Mouse (Mus musculus) liver, adult 10 weeks (tissue): ENCODE results near the gene Thumpd2. TPM values are rescaled to one million over a fixed set of nuclear protein-coding genes. Genes with fewer than 3 reads are reported as not detected.

Experiments used
- polyA plus RNA-seq: library from polyadenylated mRNA; stranded (reverse); fragments of 350-450 nt; fragmentation: Illumina TruSeq; extraction: RNeasy Lipid Tissue Mini Kit (QIAGEN cat#74804); gene quantifications from one replicate; pipeline ENCODE4 v1.2.3, GENCODE M21; 2014; ENCODE audit warnings: low read depth, low replicate concordance

The Thumpd2 gene
- polyA plus RNA-seq: 2.4 TPM

GRCm38 (mm10) chr17:81064979-81065311 is at the start of gene Thumpd2:
Gene Thumpd2 (minus strand): TSS chr17:81065082.

Other genes starting within 250 kb of the Thumpd2 start
- 0.24 TPM for gene Tmem178, start 120.5 kb downstream of the Thumpd2 start, polyA plus RNA-seq